Mouse (Mus musculus) 416B (cell line): ENCODE results near the gene Ap1s3.

ENCODE experiments used
- DNase-seq: peaks from one replicate; pipeline ENCODE4 v3.0.0; 2011; ENCODE audit warnings: low read depth

The Ap1s3 gene

DNA sequence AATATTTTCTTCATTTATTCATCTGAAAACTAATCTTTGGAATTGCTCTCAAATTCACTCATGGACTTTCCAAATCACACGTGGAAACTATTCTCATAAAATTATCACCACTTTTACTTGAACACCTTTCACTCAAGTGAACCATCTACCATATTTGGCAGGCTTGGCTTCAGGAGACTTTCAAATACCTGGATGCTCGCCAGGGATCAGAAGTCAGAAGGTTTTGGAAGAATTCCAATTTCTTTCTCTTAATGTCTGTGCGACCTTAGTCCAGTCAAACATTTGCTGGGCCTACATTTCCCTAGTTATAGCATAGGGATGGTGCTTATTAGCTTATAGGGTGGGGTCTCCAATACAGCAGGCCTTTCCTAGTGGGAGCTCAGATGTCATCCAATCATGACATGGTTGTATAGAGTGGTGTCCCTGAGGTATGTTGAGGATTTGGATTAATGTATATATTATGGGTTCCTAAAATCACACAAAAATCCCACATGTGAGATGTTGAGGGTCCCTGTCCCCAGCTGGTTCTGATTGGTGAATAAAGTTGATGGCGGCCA lies 79.0 kb downstream of the Ap1s3 start:
- DNase-seq = no peak

DNA sequence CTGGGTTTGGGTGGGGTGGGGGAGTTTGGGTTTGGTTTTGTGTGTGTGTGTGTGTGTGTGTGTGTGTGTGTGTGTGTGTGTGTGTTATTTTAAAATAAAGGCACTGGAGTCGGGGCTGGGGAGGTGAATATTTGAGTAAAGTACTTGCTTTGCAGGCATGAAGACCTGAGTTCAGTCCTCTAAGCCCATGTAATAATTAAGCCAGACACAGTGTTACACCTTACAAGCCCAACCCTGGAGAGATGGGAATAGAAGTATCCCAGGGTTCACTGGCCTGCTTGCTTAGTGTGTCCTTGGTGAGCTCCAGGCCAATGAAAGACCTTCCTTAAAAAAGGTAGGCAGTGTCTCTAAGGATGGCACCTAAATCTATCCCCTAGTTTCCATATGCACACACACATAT lies 80.7 kb downstream of the Ap1s3 start:
- no peak for DNase-seq

DNA sequence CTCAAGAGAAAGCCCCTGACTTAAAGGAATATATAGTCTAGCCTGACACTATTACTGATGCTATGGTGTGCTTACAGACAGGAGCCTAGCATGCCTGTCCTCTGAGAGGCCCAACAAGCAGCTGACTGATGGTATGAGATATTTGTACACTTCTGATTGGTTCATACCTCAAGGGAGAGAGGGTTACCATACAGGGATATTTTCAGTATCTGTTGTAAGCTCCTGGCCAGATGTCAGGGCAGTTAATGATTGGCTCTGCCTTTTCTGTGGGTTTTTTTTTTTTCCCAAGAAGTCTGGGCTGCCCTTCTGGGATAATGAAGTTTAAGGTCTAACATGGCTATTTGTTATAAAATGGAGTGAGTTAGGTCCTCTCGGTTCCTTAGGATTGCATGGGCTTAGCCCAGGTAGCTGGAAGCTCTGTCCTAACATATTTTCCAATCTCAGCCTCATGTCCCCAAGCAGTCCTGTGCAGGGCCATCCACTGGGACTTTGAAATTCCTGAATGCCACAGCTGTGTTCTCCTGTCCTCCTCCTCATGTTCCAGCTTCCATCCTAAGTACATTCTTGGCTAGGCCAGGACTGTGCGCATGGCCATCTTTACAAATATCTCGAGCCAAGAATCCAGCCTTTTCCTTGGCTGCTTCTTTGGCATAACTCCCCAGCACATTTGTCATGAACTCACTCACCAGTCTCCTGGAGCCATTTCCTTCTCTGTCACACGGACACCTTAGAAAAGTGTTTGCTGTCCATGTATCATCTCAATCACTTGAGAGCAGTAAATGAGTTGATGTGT lies 81.6 kb downstream of the Ap1s3 start:
- no peak for DNase-seq

DNA sequence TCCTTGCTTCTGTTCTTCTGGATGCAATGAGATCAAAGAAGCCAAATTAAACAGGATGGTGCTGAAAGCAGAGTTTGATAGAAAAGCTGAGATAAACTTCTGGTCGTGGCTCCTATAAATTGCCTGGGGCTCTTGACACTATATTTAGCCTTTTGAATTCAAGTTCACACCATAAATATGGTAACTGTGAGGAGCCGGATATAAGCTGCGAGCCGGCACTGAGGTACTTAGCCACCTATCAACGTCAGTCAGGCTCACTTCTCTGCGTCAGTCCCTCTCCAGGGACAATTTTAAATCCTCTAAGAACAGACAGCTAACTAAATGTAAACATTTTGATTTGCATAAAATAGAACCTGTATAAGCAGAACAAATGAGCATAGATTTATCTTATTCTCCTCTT lies 82.3 kb downstream of the Ap1s3 start:
- DNase-seq = no peak

DNA sequence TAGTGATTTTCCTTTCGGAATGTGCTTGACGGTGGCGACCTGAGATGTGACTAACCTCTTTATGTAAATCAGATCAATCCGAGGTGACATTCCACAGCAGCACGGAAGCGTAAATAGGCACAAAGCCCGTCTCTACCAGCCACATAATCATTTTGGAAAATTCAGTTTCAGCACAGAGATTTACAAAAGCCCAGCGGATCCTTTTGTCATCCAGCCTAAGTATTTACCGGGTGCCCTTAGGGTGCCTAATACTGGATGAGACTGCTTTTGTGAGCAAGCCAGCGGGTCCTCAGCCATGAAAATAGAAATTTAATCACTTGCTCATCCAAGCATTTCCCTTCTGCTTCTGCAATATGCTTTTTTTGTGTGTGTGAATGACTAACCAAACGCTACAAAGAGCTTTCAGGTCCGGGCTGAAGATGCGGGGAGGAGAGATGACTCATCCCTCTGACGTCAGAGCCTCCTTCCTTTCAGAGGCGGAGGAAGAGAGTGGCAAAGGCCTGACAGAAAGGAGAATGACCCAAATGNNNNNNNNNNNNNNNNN lies 90.6 kb downstream of the Ap1s3 start:
- DNase-seq = peak; percentile 95

DNA sequence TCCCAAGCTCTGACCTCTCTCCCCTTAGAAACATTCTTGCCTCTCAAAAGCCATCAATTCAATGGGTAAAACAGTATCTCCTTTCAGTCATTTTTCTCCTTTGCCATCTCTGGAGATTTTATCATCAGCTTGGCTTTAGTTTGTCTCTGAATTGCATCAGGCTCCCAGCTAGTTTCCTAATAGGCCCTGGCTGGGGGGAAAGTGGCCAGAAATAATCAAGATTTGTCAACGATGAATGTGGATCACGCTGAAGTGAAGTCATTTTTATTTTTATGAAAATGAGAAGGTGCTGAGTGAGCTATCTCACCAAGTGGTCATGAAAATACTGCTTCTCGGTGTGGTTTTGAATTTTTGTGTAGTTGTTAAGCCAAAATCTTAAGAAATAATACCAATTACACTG lies 94.4 kb downstream of the Ap1s3 start:
- peak; percentile 23 for DNase-seq

DNA sequence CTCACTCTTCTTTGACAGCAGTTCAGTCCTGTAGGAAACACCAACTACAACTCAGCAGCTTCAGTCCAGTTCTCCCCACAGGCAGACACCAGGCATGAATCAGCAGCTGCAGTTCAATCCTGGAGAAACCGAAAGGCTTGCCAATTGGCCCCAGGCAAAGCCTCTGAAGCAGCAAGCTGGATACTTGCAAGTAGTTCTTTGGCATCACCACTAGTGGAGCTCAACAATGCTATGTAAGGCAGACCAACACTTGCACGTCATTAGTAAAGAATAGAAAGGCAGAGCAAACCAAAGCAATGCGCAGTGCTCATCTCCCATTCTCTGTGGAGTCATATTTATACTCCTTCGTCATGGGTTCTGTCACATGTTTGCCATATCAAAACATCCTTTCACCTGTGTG lies 99.9 kb downstream of the Ap1s3 start:
- no peak for DNase-seq

DNA sequence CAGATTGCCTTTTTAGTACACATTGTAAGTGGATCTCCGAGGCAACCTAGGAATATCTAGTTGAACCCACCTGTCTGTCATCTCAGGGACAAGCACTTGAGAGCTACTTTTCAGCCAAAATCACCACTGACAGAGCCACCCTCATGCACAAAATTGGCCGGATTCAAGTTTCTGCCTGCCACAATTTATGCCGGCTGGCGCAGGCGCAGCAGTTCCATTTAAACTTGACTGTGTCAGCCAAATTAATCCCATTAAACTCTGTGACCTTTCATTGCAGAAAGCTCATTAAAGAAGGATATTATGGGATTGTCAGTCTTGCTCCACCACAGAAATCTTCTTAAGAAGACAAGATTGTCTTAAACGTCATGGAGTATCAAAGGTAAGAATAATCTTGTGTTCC lies 100.6 kb downstream of the Ap1s3 start:
- no peak for DNase-seq

DNA sequence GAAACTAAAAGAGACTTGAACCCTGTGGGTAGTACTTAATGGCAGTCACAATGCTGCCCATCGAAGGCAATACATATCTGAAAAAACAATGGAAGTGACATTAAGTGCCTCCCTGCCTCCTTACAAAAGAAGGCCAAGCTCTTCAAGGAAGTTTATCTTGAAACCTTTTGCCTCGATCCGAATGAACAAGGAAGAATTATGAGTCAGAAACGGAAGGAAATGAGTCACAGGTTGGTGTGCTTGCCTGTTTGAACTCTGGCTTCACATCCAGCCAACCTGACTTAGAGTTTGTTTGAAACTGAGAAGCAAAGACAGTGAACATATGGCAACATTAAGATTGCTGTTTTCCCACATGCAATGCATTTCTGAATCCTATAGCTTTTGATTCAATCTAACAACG lies 110.6 kb downstream of the Ap1s3 start:
- DNase-seq = peak; percentile 80
